Mouse (Mus musculus) mouse embryonic stem cell (cell line): ENCODE data around the gene Lypd8.

Experiments used
- in situ Hi-C, 2 experiments: fragments of 300-500 bp; cut with MboI; formaldehyde crosslinking; loops; 1 replicate in 1 of 2; 3 replicates in 1 of 2; pipeline ENCODE4 v1.14.3; 2019 to 2020; ENCODE audit warnings: low sequenced_read_pairs in 2 of 2, low pct_unique_long_range_greater_than_20kb in 1 of 2, mixed read lengths in 1 of 2; ENCODE audit not compliant: unreplicated experiment in 1 of 2

The Lypd8 gene

DNA sequence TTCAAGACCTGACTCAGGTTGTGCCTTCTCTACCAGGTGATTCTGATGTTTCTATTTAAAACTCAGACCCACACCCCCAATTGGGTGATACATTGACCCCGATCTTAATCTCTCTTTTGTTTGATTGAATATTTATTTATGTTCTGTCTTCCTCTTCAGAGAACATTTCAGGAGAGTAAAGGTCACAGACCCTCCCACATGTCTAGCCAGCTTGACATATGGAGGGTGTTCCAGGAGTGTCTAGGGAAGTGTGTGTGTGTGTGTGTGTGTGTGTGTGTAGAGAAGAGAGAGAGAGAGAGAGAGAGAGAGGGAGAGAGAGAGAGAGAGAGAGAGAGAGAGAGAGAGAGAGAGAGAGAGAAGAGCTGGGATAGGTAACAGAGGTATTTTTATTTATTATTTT, 1.2 kb upstream of the Lypd8 start:
- in situ Hi-C loops: no loop called here

DNA sequence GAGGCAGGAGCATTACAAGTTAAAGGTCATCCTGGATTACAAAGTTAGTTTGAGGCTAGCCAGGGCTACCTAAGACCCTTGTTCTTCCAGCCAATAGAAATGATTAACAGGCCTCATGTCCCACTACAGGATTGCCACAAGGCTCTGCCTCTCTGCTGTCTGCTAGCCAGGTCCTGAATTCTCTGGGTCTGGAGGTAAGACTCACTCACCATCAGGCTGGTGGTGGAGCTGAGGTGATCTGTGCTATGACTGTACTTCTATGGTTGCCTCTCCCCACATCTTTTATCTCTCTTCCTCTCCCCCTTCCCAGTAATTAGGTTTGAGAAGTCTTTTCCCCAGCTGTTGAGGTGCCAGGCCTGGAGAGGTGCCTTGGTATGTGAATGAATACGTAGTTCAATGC, 673 bp downstream of the Lypd8 start:
- in situ Hi-C loops: no loop called here

DNA sequence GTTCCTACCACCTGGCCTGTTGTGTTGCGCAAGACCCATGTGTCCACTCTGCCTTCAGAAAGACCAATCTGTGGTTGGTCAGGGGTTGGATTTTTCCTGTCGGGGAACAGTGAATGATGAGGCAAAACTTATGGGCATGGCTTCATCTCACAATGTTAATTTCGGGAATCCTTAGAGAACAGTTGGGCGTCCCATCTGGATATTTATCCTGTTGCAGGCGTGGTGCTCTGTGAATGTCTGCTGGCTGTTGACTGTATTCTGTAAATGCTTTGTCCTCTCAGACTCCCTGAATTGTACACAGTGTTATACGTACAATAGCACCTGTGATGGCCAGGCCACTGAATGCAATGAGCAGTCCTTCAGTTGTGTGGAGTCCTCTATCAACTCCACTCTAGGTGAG, 3.6 kb downstream of the Lypd8 start:
- in situ Hi-C loops: no loop called here

DNA sequence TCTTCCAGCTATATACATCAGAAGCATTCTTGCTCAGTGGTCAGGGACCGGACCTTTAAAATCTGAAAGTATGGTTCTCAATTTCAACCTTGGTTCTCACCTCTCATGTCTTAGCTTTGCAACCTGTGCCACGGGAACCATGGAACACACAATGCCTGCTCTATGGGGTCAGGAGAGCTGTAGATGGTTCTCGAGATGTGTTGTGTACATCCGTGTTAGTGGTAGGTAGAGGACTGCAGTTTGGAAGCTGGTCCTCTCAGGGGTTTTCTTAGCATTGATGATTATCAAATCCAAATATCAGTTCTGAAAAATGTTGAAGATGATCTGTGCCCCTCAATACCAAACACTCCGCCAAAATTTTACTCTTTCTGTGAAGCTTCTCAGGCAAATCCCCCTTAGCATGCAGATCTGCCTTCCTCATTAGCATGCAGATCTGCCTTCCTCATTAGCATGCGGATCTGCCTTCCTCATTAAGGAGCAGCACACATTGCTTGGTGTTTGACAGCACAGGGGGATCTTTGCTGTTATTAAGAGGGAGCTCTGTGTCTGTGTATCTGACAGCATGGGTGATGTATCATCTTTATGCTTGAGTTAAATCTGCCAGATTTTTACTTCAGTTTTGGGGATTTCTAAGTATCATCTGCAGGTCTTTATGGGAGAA, 21.3 kb downstream of the Lypd8 start:
- in situ Hi-C loops: loop anchor here in 1 of 2 experiments (25.0 kb wide), 1 partner anchor 237 kb away; the partner anchor contains the start of genes Olfr323 and Trim58

DNA sequence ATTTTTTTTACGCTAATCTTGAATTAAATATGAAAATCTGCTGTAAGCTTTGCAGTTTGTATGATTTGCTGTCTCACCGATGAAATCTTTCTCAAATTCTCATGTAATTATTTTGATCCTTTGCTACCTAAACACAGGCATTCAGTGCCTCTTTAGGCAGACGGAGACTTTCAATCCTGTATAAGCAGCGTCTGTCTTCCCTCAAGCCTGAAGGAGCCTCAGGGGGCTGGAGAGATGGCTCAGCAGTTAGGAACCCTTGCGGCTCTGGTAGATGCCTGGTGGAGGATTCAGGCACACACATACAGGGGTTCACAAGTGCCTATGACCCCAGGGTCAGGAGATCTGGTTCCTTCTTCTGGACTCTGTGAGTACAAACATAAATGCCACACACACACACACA, 21.8 kb downstream of the Lypd8 start:
- in situ Hi-C loops: loop anchor here in 1 of 2 experiments (25.0 kb wide), 1 partner anchor 237 kb away; the partner anchor contains the start of genes Olfr323 and Trim58

DNA sequence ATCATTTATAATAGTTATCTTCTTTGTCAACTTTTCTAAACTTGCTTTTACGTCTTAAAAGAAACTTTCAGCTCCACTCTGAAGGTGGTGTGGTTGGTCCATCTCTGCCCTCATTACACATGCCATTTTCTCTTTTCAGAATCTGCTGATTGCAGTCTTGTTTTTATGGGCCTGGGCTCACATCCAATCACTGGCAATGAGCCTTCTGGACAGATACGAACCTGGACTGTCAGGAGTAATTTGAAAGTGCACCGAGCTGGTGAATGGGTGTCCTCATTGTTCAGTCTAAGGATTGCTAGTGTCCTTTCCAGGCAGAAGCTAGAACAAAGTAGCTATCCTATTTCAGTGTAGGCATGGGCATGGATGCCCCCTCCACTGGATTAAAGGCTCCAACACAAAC, 29.2 kb downstream of the Lypd8 start:
- in situ Hi-C loops: loop anchor here in 1 of 2 experiments (25.0 kb wide), 1 partner anchor 229 kb away; the partner anchor contains the start of genes Olfr323 and Trim58

DNA sequence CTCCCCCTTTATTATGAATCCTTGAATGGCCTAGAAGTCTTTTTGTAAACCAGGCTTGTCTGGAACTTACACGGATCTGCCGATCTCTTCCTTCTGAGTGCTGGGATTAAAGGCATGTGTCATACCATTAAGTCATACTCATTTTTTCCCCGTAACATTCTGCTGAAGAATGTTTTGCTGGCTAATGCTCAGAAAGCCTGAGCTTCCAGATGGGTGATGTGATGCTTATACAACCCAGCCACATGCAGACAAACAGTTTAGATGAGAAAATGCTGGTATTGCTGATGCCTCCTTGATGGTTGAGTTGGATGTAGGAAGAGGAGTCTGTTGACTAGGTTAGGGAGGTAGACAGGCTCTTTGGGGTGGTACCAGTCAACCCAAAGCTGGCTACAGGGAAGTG, 39.5 kb downstream of the Lypd8 start:
- in situ Hi-C loops: loop anchor here in 1 of 2 experiments (25.0 kb wide), 1 partner anchor 219 kb away; the partner anchor contains the start of genes Olfr323 and Trim58

DNA sequence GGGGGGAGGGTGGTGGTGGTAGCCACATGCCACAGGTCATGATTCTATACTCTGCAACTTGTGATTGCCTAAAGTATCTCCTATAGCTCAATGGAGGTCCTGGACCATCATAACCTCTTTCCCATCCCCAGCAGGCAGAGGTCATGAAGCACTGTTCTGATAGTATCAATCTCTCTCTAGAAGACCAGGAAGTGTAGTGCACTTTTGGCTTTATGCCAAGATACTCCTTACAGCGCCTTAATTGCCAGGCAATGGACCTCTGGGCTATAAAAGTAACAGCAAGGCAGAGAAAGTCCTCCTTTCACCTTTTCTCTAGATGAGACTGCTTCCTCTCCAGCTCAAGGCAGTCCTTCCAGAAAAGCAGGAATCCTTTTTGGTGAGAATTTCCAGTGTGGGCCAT, 42.0 kb downstream of the Lypd8 start, which contains the start of gene 1810065E05Rik:
TSS of gene 1810065E05Rik (plus strand) at position 297 of the 400 bp plus-strand sequence.
- in situ Hi-C loops: loop anchor here in 1 of 2 experiments (25.0 kb wide), 1 partner anchor 216 kb away; the partner anchor contains the start of genes Olfr323 and Trim58

DNA sequence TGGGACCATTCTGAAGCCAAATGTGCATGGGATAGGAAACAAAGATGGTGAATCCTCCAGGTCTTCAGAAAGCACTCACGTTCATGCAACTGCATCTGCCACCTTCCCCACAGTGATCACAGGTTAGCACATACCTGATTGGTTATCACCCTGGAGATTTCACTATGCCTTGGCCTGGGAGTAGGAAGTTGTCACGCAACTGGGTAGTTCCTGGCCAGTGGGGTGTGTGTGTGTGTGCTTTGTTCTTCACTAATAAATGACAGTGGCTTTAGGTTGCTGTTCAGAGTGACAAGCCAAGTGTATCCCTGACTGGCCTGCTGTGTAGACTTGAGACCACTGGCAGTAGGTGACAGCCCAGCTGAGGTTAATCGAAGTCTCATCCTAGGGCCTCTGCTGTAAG, 53.4 kb downstream of the Lypd8 start, which contains the start of gene Gm12253:
TSS of gene Gm12253 (plus strand) at position 301 of the 400 bp plus-strand sequence.
- in situ Hi-C loops: no loop called here

DNA sequence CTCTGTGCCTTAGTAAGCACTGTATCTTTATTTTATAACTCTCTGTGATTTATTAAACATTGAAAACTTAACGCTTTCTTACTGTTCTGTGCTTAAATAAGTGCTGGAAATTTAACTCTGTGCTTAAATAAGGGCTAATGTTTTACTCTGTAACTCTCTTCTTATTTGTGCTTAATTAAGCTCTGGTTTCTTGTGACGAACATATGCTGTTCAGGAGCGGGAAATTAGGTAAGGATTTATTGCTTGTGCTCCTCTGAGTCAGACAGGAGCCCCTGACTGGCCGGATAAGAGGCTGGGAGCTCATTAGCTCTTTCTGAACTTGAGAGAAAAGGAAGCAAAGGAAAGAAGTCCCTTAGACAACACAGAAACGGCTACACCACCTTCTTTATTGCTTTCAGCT, 59.0 kb downstream of the Lypd8 start:
- in situ Hi-C loops: no loop called here
